Mouse (Mus musculus): ENCODE results near the gene Il2rg. TPM values are rescaled to one million over a fixed set of nuclear protein-coding genes. Genes with fewer than 3 reads are reported as not detected.

Il2rg gene
- total and polyA plus RNA-seq, 3 experiments, result 82.6 to 294 (median 88.0) TPM

DNA sequence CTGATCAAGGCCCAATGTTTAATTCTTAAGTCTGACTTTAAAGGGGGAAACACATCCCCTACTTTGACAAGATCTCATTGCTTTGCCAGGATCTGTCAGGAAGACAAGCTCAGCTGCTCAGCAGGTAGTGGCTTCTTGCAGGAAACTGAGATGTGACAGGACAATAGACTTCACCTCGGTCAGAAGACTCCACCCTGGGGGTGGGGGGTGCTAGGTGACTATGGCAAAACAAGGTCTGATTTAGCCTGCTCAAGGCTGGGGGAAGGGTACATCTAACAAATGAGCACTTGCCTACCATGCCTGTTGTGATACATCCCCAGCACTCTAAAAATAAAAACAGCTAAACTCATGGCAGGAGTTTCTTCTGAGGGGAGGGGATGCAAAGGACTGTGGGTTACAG is 23.0 kb downstream of the Il2rg start:
- H3K9me3 ChIP-seq (replicated peaks; ENCODE audit: low read length), result no peaks in the 10 kb centered on the region
- dilution Hi-C loops (cut with MboI; ENCODE audit: extremely low pct_ligation_motif_present, extremely low pct_unique_long_range_greater_than_20kb, low sequenced_read_pairs) (no loop called here), in situ Hi-C loops (cut with MboI; ENCODE audit: low pct_ligation_motif_present, low pct_unique_long_range_greater_than_20kb, low sequenced_read_pairs) (no loop called here)
- no peaks in the 10 kb centered on the region for H3K4me1 ChIP-seq (ENCODE audit: control insufficient read depth in 1 of 2, insufficient read depth in 2 of 2)
- TF ChIP-seq BHLHE40 (IDR thresholded peaks at IDR 0.05; ENCODE audit: low read depth, low read length) (no peak), RCOR1 (conservative IDR thresholded peaks at IDR 0.05; ENCODE audit: low read depth, low read length) (no peak), MXI1 (IDR thresholded peaks at IDR 0.05; ENCODE audit: low read depth, low read length) (no peak), ZC3H11A (IDR thresholded peaks at IDR 0.05; ENCODE audit: low read depth, low read length) (no peak), SIN3A (IDR thresholded peaks at IDR 0.05; ENCODE audit: low read length) (no peak), PAX5 (IDR thresholded peaks at IDR 0.05; ENCODE audit: low read length) (no peak), MAFK (IDR thresholded peaks at IDR 0.05; ENCODE audit: insufficient replicate concordance, low read length) (no peak), MEF2A (IDR thresholded peaks at IDR 0.05; ENCODE audit: borderline replicate concordance, low read depth, low read length) (no peak), UBTF (IDR thresholded peaks at IDR 0.05; ENCODE audit: low read depth, low read length) (no peak), ZKSCAN1 (IDR thresholded peaks at IDR 0.05; ENCODE audit: borderline replicate concordance, low read depth, low read length) (no peak), ELF1 (IDR thresholded peaks at IDR 0.05; ENCODE audit: low read depth, low read length) (no peak), TCF12 (IDR thresholded peaks at IDR 0.05; ENCODE audit: low read depth, low read length) (no peak), MAX (IDR thresholded peaks at IDR 0.05; ENCODE audit: low read length) (no peak), POLR2A (IDR thresholded peaks at IDR 0.05; ENCODE audit: low read depth, low read length) (no peak)
- no peak overlapping the region for H3K9ac ChIP-seq (ENCODE audit: insufficient read depth, low read depth)
- no peak overlapping the region for H3K4me2 ChIP-seq (ENCODE audit: insufficient read depth, low read depth, poor library complexity, severe bottlenecking)
- H3K27ac ChIP-seq (ENCODE audit: insufficient read depth, low read depth), result no peak overlapping the region
- H3K79me2 ChIP-seq (replicated peaks; ENCODE audit: control insufficient read depth, extremely low read depth, insufficient read depth, poor library complexity, severe bottlenecking), result no peaks in the 10 kb centered on the region
- no peak for DNase-seq (ENCODE audit: extremely low read depth)
- H3K27me3 ChIP-seq (replicated peaks), result no peaks in the 10 kb centered on the region
- H3K36me3 ChIP-seq (replicated peaks in 1 of 2; ENCODE audit: control insufficient read depth in 1 of 2, insufficient read depth in 1 of 2, low read length in 1 of 2), result no peaks in the 10 kb centered on the region
- H3K4me3 ChIP-seq (replicated peaks in 1 of 3; ENCODE audit: low read depth in 2 of 3, low read length in 2 of 3, poor library complexity in 1 of 3), result no peak overlapping the region

GRCm38 (mm10) chrX:101222796-101223162 is 45.3 kb downstream of the Il2rg start:
- H3K79me2 ChIP-seq (replicated peaks; ENCODE audit: control insufficient read depth, extremely low read depth, insufficient read depth, poor library complexity, severe bottlenecking), result peaks cover 12% of the 10 kb centered on the region; the same call in 1 of the 2 replicates
- no peak for DNase-seq (ENCODE audit: extremely low read depth)

More at GRCm38 (mm10) chrX:101222796-101223162, 45.3 kb downstream of the Il2rg start:
- no peak overlapping the region for H3K27ac ChIP-seq (ENCODE audit: insufficient read depth, low read depth)
- no peaks in the 10 kb centered on the region for H3K27me3 ChIP-seq (replicated peaks)
- H3K9me3 ChIP-seq (replicated peaks; ENCODE audit: low read length), result no peaks in the 10 kb centered on the region
- peak overlapping the region; percentile 56; the same call in 1 of the 2 replicates for H3K9ac ChIP-seq (ENCODE audit: insufficient read depth, low read depth)
- H3K36me3 ChIP-seq (replicated peaks in 1 of 2; ENCODE audit: control insufficient read depth in 1 of 2, insufficient read depth in 1 of 2, low read length in 1 of 2), result peaks cover 0 to 5% of the 10 kb centered on the region in 2 experiments
- peaks cover 0 to 3% of the 10 kb centered on the region in 2 experiments; a peak in 2 of 4 replicates for H3K4me1 ChIP-seq (ENCODE audit: control insufficient read depth in 1 of 2, insufficient read depth in 2 of 2)
- in situ Hi-C loops (cut with MboI; ENCODE audit: low pct_ligation_motif_present, low pct_unique_long_range_greater_than_20kb, low sequenced_read_pairs), result no loop called here
- H3K4me3 ChIP-seq (replicated peaks in 1 of 3; ENCODE audit: low read depth in 2 of 3, low read length in 2 of 3, poor library complexity in 1 of 3), result peak overlapping the region; percentile 35 to 38 (median 38)
- TF ChIP-seq CHD1 (IDR thresholded peaks at IDR 0.05; ENCODE audit: low read depth, low read length), result no peak
- TF ChIP-seq SIN3A (IDR thresholded peaks at IDR 0.05; ENCODE audit: low read length), result peak; percentile 62
- dilution Hi-C loops (cut with MboI; ENCODE audit: extremely low pct_ligation_motif_present, extremely low pct_unique_long_range_greater_than_20kb, low sequenced_read_pairs), result no loop called here
- H3K4me2 ChIP-seq (ENCODE audit: insufficient read depth, low read depth, poor library complexity, severe bottlenecking), result peak overlapping the region; percentile 50; the same call in 1 of the 2 replicates

Measured in CH12.LX (cell line).